Mouse (Mus musculus): ENCODE measurements around the gene Pld6. TPM values are rescaled to one million over a fixed set of nuclear protein-coding genes. Genes with fewer than 3 reads are reported as not detected.
A peak's percentile ranks its signal among the peaks of the same experiment; 100 is the strongest.

Pld6 gene
- total RNA-seq (2021), result under 1 TPM; 0.49 to 0.96 TPM

GRCm38 (mm10) chr11:59787199-59787781, at the start of gene Pld6:
Gene Pld6 (minus strand): TSS chr11:59787645.
- DNase-seq (ENCODE audit: extremely low spot score in 1 of 2, low spot score in 1 of 2), result no peak

DNA sequence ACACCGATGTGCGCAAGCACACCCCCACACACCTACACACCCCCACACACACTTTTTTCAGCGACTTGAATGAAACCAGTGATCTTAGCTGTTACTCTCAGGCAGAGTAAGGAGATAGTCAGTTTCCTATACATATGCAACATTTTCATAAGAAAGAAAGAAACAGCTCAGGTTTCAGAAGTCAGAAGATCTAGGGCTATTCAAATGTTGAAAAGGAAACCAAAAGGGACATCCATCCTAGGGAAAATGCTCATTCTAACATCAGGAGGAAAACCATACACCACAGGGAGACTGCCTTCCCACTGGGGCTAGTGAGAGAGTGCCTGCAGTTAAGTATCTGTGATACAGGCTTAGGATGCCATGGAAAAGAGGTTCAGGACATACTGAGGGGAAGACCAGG, 34.2 kb upstream of the Pld6 start:
- DNase-seq (ENCODE audit: extremely low spot score in 1 of 2, low spot score in 1 of 2), result no peak

DNA sequence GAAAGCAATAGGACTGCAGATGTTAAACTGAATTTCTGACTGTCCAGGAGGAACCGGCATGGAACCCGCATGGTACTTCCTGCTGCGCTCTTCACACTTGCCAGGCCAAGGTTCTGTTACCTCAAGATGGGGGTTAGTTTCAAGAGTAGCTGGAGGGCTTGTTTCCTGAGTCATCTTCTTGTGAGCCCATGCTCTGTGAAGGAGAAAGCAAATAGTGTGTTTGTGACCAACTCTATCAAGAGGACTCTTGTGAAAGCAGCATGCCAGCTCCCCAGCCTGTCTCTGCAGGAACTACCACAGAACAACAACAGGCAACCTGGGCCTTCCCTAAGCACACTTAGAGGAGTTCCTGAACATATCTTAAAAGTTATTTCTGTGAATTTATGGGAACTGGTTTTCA, 30.5 kb upstream of the Pld6 start:
- no peak for DNase-seq (ENCODE audit: extremely low spot score in 1 of 2, low spot score in 1 of 2)

DNA sequence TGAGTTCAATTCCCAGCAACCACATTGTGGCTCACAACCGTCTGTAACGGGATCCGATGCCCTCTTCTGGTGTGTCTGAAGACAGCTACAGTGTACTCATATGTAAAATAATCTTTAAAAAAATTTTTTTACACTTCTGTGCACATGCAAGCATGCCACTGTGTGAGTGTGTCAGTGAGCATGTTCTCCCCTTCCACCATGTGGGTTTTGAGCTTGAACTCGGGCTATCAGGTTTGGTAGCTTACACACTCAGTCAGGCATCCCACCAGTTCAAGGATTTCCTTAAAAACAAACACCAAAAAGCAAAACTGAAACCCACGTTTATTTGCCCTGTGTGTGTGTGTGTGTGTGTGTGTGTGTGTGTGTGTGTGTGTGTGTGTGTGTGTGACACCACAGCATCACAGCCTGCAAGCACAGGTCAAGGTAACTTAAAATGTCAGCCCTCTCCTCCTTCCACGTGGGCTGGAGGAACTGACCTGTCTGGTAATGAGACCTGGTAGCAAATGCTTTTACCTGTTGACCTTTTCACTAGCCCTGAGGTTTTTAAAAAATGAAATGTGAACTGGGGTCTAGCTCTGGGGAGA, 28.1 kb upstream of the Pld6 start:
- no peak for DNase-seq (ENCODE audit: extremely low spot score in 1 of 2, low spot score in 1 of 2)

DNA sequence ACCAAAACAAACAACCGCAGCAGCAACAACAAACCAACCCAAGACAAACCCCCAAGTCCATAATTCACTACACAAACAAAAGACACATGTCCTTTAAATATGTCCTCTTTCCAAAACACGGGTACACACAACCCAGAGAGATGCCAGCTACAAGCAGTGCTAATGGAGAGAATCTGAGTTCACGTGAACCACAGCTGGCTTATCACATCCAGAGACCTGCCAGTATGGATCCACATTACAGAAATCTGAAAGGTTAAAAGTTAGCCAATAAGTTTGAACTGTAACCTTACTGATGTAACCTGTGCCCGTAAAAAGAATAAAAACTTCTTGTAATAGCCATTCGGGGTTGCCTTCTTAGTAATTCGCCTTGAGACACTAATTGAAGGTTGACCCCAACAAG, 27.5 kb upstream of the Pld6 start:
- DNase-seq (ENCODE audit: extremely low spot score in 1 of 2, low spot score in 1 of 2), result no peak

DNA sequence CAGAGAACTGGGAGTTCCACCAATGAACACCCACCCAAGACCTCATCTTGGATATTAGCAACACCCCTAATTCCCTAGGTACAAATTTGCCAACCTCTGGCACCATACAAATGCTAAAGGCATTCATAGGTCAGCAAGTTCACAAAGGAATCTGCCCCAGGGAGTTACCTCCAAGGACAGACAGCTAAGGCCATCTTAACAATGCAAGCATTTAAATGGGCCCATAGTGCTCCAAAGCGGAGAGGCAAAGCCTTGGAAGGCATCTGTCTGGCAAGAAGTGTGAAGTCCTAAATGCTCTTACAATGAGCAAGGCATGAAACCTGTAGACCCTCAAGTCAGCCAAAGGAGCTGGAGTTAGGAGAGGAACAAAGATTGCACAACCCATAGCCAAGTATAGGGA, 26.9 kb upstream of the Pld6 start:
- no peak for DNase-seq (ENCODE audit: extremely low spot score in 1 of 2, low spot score in 1 of 2)

DNA sequence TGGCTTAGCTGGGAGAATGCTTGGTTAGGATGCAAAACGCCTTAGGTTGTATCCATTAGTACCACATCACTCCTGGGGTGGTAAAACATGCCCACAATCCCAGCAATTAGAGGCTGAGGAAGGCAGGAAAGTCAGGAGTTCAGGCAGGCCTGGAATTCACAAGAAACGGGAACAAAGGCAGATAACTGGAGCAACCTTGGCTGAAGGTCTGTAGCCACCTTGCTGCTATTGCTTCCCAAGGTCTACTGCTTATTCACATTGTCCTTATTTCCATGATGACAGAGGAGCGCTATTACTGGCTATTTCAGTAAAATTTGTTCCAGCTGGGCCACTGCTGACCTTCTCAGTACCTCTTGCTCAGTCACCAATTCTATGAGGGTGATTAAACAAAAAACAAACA, 25.8 kb upstream of the Pld6 start:
- DNase-seq (ENCODE audit: extremely low spot score in 1 of 2, low spot score in 1 of 2), result no peak

GRCm38 (mm10) chr11:59811211-59811610, 23.8 kb upstream of the Pld6 start:
- DNase-seq (ENCODE audit: extremely low spot score in 1 of 2, low spot score in 1 of 2), result no peak

DNA sequence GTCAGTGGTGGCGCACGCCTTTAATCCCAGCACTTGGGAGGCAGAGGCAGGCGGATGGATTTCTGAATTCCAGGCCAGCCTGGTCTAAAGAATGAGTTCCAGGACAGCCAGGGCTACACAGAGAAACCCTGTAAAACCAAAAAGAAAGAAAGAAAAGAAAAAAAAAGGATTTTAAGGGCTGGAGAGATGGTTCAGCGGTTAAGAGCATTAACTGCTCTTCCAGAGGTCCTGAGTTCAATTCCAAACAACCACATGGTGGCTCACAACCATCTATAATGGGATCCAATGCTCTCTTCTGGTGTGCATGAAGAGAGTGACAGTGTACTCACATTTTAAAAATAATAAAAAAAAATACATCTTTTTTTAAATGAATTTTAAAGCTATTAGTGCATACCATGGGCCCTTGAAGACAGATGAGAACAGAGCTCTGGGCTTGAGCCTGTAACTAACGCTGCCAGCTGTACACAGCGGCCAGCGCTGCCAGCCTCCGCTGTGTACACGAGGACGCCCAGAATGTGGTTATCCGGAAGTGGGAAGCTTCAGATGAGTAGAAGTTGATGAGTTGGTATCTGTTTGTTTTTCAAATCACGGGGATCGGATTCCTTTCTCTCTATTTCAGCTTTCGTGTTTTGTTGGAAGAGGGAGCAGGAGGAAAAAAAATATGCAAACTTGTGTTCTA, 23.2 kb upstream of the Pld6 start:
- no peak for DNase-seq (ENCODE audit: extremely low spot score in 1 of 2, low spot score in 1 of 2)

GRCm38 (mm10) chr11:59809670-59810474, 22.4 kb upstream of the Pld6 start, which contains the start of gene Flcn:
Gene Flcn (minus strand): TSS chr11:59810016.
- DNase-seq (ENCODE audit: extremely low spot score in 1 of 2, low spot score in 1 of 2), result peak; percentile 73 to 88

DNA sequence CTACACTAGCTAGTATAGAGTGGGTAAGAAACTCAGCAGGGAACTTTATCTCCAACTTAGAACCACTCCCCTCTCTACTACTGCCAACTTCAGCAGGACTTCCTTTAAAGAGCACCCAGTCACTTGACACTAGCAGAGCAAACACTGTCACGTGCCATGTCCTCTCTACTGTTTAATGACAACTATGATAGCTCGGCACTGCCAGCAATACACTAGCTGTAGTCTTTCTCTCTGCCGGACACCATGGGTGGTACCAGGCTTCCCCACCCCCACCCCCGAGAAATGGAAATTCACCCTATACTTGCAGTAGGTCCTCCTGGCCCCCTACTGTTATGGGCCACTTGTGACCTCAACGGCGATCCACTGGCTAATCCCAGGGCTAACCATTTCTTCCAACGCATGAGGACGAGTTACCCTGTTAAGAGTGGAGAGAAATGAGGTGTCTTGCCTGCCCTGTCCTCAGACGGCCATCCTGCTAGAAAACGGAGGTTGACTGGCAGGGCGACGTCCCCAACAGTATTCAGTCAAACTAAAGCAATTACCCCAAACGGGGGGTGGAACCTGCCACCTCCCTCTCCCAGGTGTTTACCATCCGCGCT, 21.7 kb upstream of the Pld6 start:
- no peak for DNase-seq (ENCODE audit: extremely low spot score in 1 of 2, low spot score in 1 of 2)

- no peak for DNase-seq (ENCODE audit: extremely low spot score in 1 of 2, low spot score in 1 of 2)
Measured at GRCm38 (mm10) chr11:59808170-59808960, 20.9 kb upstream of the Pld6 start.

GRCm38 (mm10) chr11:59805656-59806055, 18.2 kb upstream of the Pld6 start:
- no peak for DNase-seq (ENCODE audit: extremely low spot score in 1 of 2, low spot score in 1 of 2)

DNA sequence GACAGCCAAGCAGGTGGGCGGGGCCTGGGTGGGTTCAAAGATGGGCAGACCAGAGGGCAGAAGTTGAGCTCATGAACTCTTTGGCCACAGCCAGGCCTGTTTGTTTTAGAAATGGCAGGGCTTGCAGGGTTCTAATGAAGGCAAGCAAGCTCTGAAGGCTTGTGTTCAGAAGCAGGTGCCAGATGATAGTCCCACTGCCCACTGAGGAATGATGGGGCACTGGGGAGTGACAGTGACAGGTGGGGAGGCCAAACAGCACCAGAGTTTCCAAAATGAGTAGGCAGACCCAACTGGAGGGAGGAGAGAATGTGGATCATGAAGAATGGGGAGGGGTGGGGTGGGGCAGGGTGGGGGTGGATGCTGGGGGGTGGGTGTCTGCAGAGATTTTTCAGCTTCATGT, 17.8 kb upstream of the Pld6 start:
- DNase-seq (ENCODE audit: extremely low spot score in 1 of 2, low spot score in 1 of 2), result no peak

GRCm38 (mm10) chr11:59804409-59805110, 17.1 kb upstream of the Pld6 start:
- DNase-seq (ENCODE audit: extremely low spot score in 1 of 2, low spot score in 1 of 2), result no peak

- no peak for DNase-seq (ENCODE audit: extremely low spot score in 1 of 2, low spot score in 1 of 2)
Measured at GRCm38 (mm10) chr11:59803516-59803915, 16.1 kb upstream of the Pld6 start.

DNA sequence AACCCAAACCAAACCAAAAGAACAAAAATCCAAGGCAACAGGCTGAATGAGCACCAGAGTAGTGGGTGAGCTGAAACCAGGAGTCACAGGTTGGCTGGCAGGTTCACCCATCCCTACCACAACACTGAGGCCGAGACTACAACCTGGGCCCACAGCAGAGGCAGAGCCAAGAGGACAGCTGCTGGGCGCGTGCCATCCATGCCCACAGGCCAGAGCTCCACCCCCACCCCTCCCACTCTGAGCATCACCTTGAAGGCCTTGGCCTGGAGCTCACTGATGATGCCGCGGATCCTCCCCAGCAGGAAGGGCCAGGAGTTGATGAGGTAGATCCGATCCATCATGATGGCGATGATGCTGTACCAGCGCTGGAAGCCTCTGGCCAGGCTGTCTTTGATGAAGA, 14.4 kb upstream of the Pld6 start:
- DNase-seq (ENCODE audit: extremely low spot score in 1 of 2, low spot score in 1 of 2), result no peak

DNA sequence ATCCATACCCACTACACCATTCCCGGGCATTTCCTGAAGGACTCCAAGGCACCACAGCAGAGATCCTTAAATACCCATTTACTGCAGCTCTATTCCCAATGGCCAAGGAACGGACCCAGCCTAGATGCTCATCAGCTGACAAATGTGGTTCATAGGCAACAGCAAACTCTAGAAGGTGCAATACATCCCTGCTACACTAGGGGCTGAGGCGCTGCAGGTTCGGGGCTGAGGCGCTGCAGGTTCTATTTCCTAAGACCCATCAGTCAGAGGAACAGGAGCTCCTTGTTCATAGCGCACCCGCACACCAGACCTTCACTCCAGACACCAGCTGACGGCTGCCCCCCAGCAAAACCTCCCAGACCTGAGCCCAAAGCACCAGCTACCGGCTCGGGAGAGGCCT, 13.0 kb upstream of the Pld6 start:
- no peak for DNase-seq (ENCODE audit: extremely low spot score in 1 of 2, low spot score in 1 of 2)

DNA sequence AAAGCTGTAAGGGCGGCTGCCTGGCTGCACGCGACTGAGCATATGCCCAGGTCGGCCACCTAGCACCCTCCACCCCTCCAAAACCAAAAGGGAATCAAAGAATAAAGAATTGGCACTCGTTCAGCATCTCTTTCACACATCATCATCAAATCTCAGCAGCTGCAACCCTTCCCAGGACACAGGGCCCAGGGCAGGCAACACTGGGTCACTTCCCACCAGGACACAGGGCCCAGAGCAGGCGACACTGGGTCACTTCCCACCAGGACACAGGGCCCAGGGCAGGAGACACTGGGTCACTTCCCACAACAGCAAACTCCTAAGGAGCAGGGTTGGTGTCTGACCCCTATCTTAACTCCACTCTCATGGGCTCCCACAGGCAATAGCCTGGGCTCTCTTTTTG, 5.9 kb upstream of the Pld6 start:
- no peak for DNase-seq (ENCODE audit: extremely low spot score in 1 of 2, low spot score in 1 of 2)

Measured in layer of hippocampus, postnatal 25 days (tissue).